Mouse (Mus musculus) liver, embryonic 12.5 days (tissue): Measurements from ENCODE around the gene Galnt17. TPM values are rescaled to one million over a fixed set of nuclear protein-coding genes. Genes with fewer than 3 reads are reported as not detected.

ENCODE experiments used
- ATAC-seq: fragments of 200-750 bp; cut with Nextera tagmentation; 2 replicates; pipeline ENCODE4 v1.8.0; 2017; ENCODE audit warnings: moderate number of reproducible peaks, mild to moderate bottlenecking, moderate library complexity
- H3K27ac ChIP-seq: fragments of 300-500 bp; sonication (generic); 2 replicates; pipeline ENCODE4 v1.5.1; 2016; ENCODE audit warnings: mild to moderate bottlenecking
- H3K27me3 ChIP-seq: fragments of 300-500 bp; sonication (generic); replicated peaks from 2 replicates; pipeline ENCODE4 v1.6.1; 2016; ENCODE audit warnings: mild to moderate bottlenecking, moderate library complexity
- H3K36me3 ChIP-seq: fragments of 300-500 bp; sonication (generic); 2 replicates; pipeline ENCODE4 v1.6.1; 2016; ENCODE audit warnings: mild to moderate bottlenecking, moderate library complexity
- H3K4me1 ChIP-seq: fragments of 300-500 bp; sonication (generic); 2 replicates; pipeline ENCODE4 v1.6.1; 2016
- H3K4me2 ChIP-seq: fragments of 300-500 bp; sonication (generic); 2 replicates; pipeline ENCODE4 v1.6.1; 2016; ENCODE audit warnings: mild to moderate bottlenecking, moderate library complexity
- H3K4me3 ChIP-seq: fragments of 300-500 bp; sonication (generic); 2 replicates; pipeline ENCODE4 v1.5.1; 2016; ENCODE audit warnings: mild to moderate bottlenecking, moderate library complexity
- H3K9ac ChIP-seq: fragments of 300-500 bp; sonication (generic); 2 replicates; pipeline ENCODE4 v1.6.1; 2016; ENCODE audit warnings: mild to moderate bottlenecking, moderate library complexity
- H3K9me3 ChIP-seq: fragments of 300-500 bp; sonication (generic); replicated peaks from 2 replicates; pipeline ENCODE4 v1.6.1; 2016; ENCODE audit warnings: mild to moderate bottlenecking, moderate library complexity
- WGBS: fragments of 180-500 bp; shearing (Covaris S2); methylation state at CpG from one replicate; pipeline ENCODE4 v1.1.7; 2016; ENCODE audit not compliant: insufficient replicate concordance; 5-methylcytosine and 5-hydroxymethylcytosine counted together
- polyA plus RNA-seq: library from polyadenylated mRNA; unstranded; fragments of >200 nt; fragmentation: Nextera tagmentation; extraction: Ambion mirVana; gene quantifications from 2 replicates; pipeline ENCODE4 v1.2.1, GENCODE M21; 2016

Galnt17 gene
- polyA plus RNA-seq, 1 experiment from 2014 or later: 0.13 TPM

- H3K27ac ChIP-seq: no peak overlapping the region
- H3K9me3 ChIP-seq: 0 out of 2 replicates have a peak, but pooled peaks cover 4% of the 10 kb centered on the region
- ATAC-seq: no peak
- H3K4me1 ChIP-seq: no peaks in the 10 kb centered on the region
- H3K27me3 ChIP-seq: no peaks in the 10 kb centered on the region
- H3K4me3 ChIP-seq: no peak overlapping the region
- H3K36me3 ChIP-seq: no peaks in the 10 kb centered on the region
- no peak overlapping the region for H3K4me2 ChIP-seq
- WGBS: 53% methylated on average over 2 of the region's 2 CpGs
- no peak overlapping the region for H3K9ac ChIP-seq
These were observed 396.7 kb downstream of the Galnt17 start for GRCm38 (mm10) chr5:130911551-130911950.

GRCm38 (mm10) chr5:130901736-130902135, 406.6 kb downstream of the Galnt17 start:
- no peak overlapping the region for H3K4me2 ChIP-seq
- 86% methylated on average over 3 of the region's 3 CpGs for WGBS
- H3K9ac ChIP-seq: no peak overlapping the region
- peaks cover 5% of the 10 kb centered on the region; the same call in 1 of the 2 replicates for H3K9me3 ChIP-seq
- no peaks in the 10 kb centered on the region for H3K36me3 ChIP-seq
- no peak overlapping the region for H3K27ac ChIP-seq
- H3K27me3 ChIP-seq: no peaks in the 10 kb centered on the region
- H3K4me3 ChIP-seq: no peak overlapping the region
- ATAC-seq: no peak
- H3K4me1 ChIP-seq: no peaks in the 10 kb centered on the region

- no peak overlapping the region for H3K9ac ChIP-seq
- 82% methylated on average over 3 of the region's 3 CpGs for WGBS
- peaks cover 7% of the 10 kb centered on the region; the same call in 1 of the 2 replicates for H3K9me3 ChIP-seq
- no peak for ATAC-seq
- no peaks in the 10 kb centered on the region for H3K4me1 ChIP-seq
- no peaks in the 10 kb centered on the region for H3K36me3 ChIP-seq
- H3K4me3 ChIP-seq: no peak overlapping the region
- H3K4me2 ChIP-seq: no peak overlapping the region
- no peaks in the 10 kb centered on the region for H3K27me3 ChIP-seq
- H3K27ac ChIP-seq: no peak overlapping the region
These were observed 412.3 kb downstream of the Galnt17 start for GRCm38 (mm10) chr5:130895991-130896390.

GRCm38 (mm10) chr5:130891735-130892134, 416.6 kb downstream of the Galnt17 start:
- WGBS: 57% methylated on average over 5 of the region's 5 CpGs
- Histone ChIP-seq H3K27ac (no peak overlapping the region), H3K9ac (no peak overlapping the region), H3K4me1 (no peaks in the 10 kb centered on the region), H3K36me3 (no peaks in the 10 kb centered on the region), H3K27me3 (no peaks in the 10 kb centered on the region), H3K9me3 (0 out of 2 replicates have a peak, but pooled peaks cover 7% of the 10 kb centered on the region), H3K4me2 (no peak overlapping the region), H3K4me3 (no peak overlapping the region)
- ATAC-seq: no peak

- no peaks in the 10 kb centered on the region for H3K27me3 ChIP-seq
- H3K9me3 ChIP-seq: peaks cover 40% of the 10 kb centered on the region; the same call in 1 of the 2 replicates
- H3K27ac ChIP-seq: no peak overlapping the region
- H3K9ac ChIP-seq: no peak overlapping the region
- H3K4me2 ChIP-seq: no peak overlapping the region
- no peak for ATAC-seq
- no peak overlapping the region for H3K4me3 ChIP-seq
- H3K36me3 ChIP-seq: no peaks in the 10 kb centered on the region
- H3K4me1 ChIP-seq: no peaks in the 10 kb centered on the region
- 82% methylated on average over 5 of the region's 5 CpGs for WGBS
These were observed 428.0 kb downstream of the Galnt17 start for GRCm38 (mm10) chr5:130880331-130880730.

GRCm38 (mm10) chr5:130875391-130875790, 432.9 kb downstream of the Galnt17 start:
- H3K4me3 ChIP-seq: no peak overlapping the region
- H3K9ac ChIP-seq: no peak overlapping the region
- H3K27me3 ChIP-seq: no peaks in the 10 kb centered on the region
- ATAC-seq: no peak
- H3K36me3 ChIP-seq: no peaks in the 10 kb centered on the region
- H3K27ac ChIP-seq: no peak overlapping the region
- peaks cover 45% of the 10 kb centered on the region; the same call in 1 of the 2 replicates for H3K9me3 ChIP-seq
- no peak overlapping the region for H3K4me2 ChIP-seq
- H3K4me1 ChIP-seq: no peaks in the 10 kb centered on the region
- WGBS: 57% methylated on average over 3 of the region's 3 CpGs

GRCm38 (mm10) chr5:130871086-130871485, 437.2 kb downstream of the Galnt17 start:
- WGBS: 38% methylated on average over 8 of the region's 8 CpGs
- no peak overlapping the region for H3K4me2 ChIP-seq
- H3K4me1 ChIP-seq: no peaks in the 10 kb centered on the region
- no peak for ATAC-seq
- no peak overlapping the region for H3K27ac ChIP-seq
- no peaks in the 10 kb centered on the region for H3K27me3 ChIP-seq
- H3K36me3 ChIP-seq: no peaks in the 10 kb centered on the region
- H3K4me3 ChIP-seq: no peak overlapping the region
- H3K9ac ChIP-seq: no peak overlapping the region
- 0 out of 2 replicates have a peak, but pooled peaks cover 18% of the 10 kb centered on the region for H3K9me3 ChIP-seq

GRCm38 (mm10) chr5:130869869-130870268, 438.4 kb downstream of the Galnt17 start:
- 0 out of 2 replicates have a peak, but pooled peaks cover 13% of the 10 kb centered on the region for H3K9me3 ChIP-seq
- H3K4me2 ChIP-seq: no peak overlapping the region
- H3K27me3 ChIP-seq: no peaks in the 10 kb centered on the region
- no peak overlapping the region for H3K4me3 ChIP-seq
- ATAC-seq: no peak
- no peak overlapping the region for H3K9ac ChIP-seq
- no peaks in the 10 kb centered on the region for H3K36me3 ChIP-seq
- H3K27ac ChIP-seq: no peak overlapping the region
- H3K4me1 ChIP-seq: no peaks in the 10 kb centered on the region
- WGBS: 55% methylated on average over 1 of the region's 1 CpGs

GRCm38 (mm10) chr5:130862302-130862701, 446.0 kb downstream of the Galnt17 start:
- 45% methylated on average over 5 of the region's 5 CpGs for WGBS

GRCm38 (mm10) chr5:130859736-130860135, 448.6 kb downstream of the Galnt17 start:
- H3K9ac ChIP-seq: no peak overlapping the region
- no peaks in the 10 kb centered on the region for H3K36me3 ChIP-seq
- H3K9me3 ChIP-seq: no peaks in the 10 kb centered on the region
- H3K27me3 ChIP-seq: no peaks in the 10 kb centered on the region
- no peaks in the 10 kb centered on the region for H3K4me1 ChIP-seq
- no peak overlapping the region for H3K27ac ChIP-seq
- ATAC-seq: no peak
- 35% methylated on average over 5 of the region's 6 CpGs for WGBS
- H3K4me2 ChIP-seq: no peak overlapping the region
- H3K4me3 ChIP-seq: no peak overlapping the region

More at GRCm38 (mm10) chr5:130862302-130862701, 446.0 kb downstream of the Galnt17 start:
- Histone ChIP-seq H3K27ac (no peak overlapping the region), H3K4me3 (no peak overlapping the region), H3K9ac (no peak overlapping the region), H3K9me3 (no peaks in the 10 kb centered on the region), H3K4me1 (no peaks in the 10 kb centered on the region), H3K4me2 (no peak overlapping the region), H3K36me3 (no peaks in the 10 kb centered on the region), H3K27me3 (no peaks in the 10 kb centered on the region)
- no peak for ATAC-seq

- no peak for ATAC-seq
- WGBS: 51% methylated on average over 3 of the region's 3 CpGs
- Histone ChIP-seq H3K4me1 (no peaks in the 10 kb centered on the region), H3K9ac (no peak overlapping the region), H3K4me2 (no peak overlapping the region), H3K27ac (no peak overlapping the region), H3K36me3 (no peaks in the 10 kb centered on the region), H3K4me3 (no peak overlapping the region), H3K9me3 (no peaks in the 10 kb centered on the region), H3K27me3 (no peaks in the 10 kb centered on the region)
These were observed 449.6 kb downstream of the Galnt17 start for GRCm38 (mm10) chr5:130858706-130859105.

- Histone ChIP-seq H3K27me3 (no peaks in the 10 kb centered on the region), H3K4me2 (no peak overlapping the region), H3K4me1 (no peaks in the 10 kb centered on the region), H3K4me3 (no peak overlapping the region), H3K36me3 (no peaks in the 10 kb centered on the region), H3K27ac (no peak overlapping the region), H3K9me3 (no peaks in the 10 kb centered on the region), H3K9ac (no peak overlapping the region)
- no peak for ATAC-seq
- WGBS: 17% methylated on average over 8 of the region's 8 CpGs
These were observed 450.1 kb downstream of the Galnt17 start for GRCm38 (mm10) chr5:130858148-130858547.

GRCm38 (mm10) chr5:130854430-130854829, 453.9 kb downstream of the Galnt17 start:
- H3K27me3 ChIP-seq: no peaks in the 10 kb centered on the region
- no peak overlapping the region for H3K9ac ChIP-seq
- 0 out of 2 replicates have a peak, but pooled peaks cover 8% of the 10 kb centered on the region for H3K4me1 ChIP-seq
- ATAC-seq: no peak
- no peaks in the 10 kb centered on the region for H3K36me3 ChIP-seq
- no peaks in the 10 kb centered on the region for H3K9me3 ChIP-seq
- H3K4me2 ChIP-seq: no peak overlapping the region
- no peak overlapping the region for H3K27ac ChIP-seq
- no peak overlapping the region for H3K4me3 ChIP-seq
- WGBS: 72% methylated on average over 7 of the region's 7 CpGs
